Mouse (Mus musculus): Measurements from ENCODE around the gene Glra1. TPM values are rescaled to one million over a fixed set of nuclear protein-coding genes. Genes with fewer than 3 reads are reported as not detected.
A peak's percentile ranks its signal among the peaks of the same experiment; 100 is the strongest.

Glra1 gene
- polyA plus RNA-seq, 1 experiment from 2014 or later, result not detected

GRCm38 (mm10) chr11:55533378-55533777 lies 74.6 kb downstream of the Glra1 start:
- no peak overlapping the region for H3K4me2 ChIP-seq (replicated peaks; ENCODE audit: low read depth, low read length)
- H3K36me3 ChIP-seq (ENCODE audit: insufficient read depth, low read length), result no peaks in the 10 kb centered on the region
- no peaks in the 10 kb centered on the region for H3K27me3 ChIP-seq (replicated peaks; ENCODE audit: insufficient read depth, low read length)
- WGBS, result 48% methylated on average over 5 of the region's 5 CpGs
- H3K4me1 ChIP-seq (ENCODE audit: insufficient read depth, low read depth, low read length), result no peaks in the 10 kb centered on the region
- TF ChIP-seq EP300 (IDR thresholded peaks at IDR 0.05), result no peak
- no peak overlapping the region for H3K27ac ChIP-seq (ENCODE audit: low read length)
- H3K9me3 ChIP-seq (ENCODE audit: low read length), result no peaks in the 10 kb centered on the region
- ATAC-seq, result no peak
- no peak overlapping the region for H3K9ac ChIP-seq (replicated peaks; ENCODE audit: low read depth)
- no peak for DNase-seq (ENCODE audit: low spot score)
- no peak overlapping the region for H3K4me3 ChIP-seq (ENCODE audit: low read depth, low read length)

- H3K36me3 ChIP-seq (ENCODE audit: insufficient read depth, low read length), result no peaks in the 10 kb centered on the region
- H3K27me3 ChIP-seq (replicated peaks; ENCODE audit: insufficient read depth, low read length), result no peaks in the 10 kb centered on the region
- ATAC-seq (no peak), DNase-seq (ENCODE audit: low spot score) (no peak)
- no peak overlapping the region for H3K9ac ChIP-seq (replicated peaks; ENCODE audit: low read depth)
- no peaks in the 10 kb centered on the region for H3K9me3 ChIP-seq (ENCODE audit: low read length)
- 63% methylated on average over 7 of the region's 7 CpGs for WGBS
- H3K4me1 ChIP-seq (ENCODE audit: insufficient read depth, low read depth, low read length), result no peaks in the 10 kb centered on the region
- H3K4me2 ChIP-seq (replicated peaks; ENCODE audit: low read depth, low read length), result no peak overlapping the region
- H3K4me3 ChIP-seq (ENCODE audit: low read depth, low read length), result no peak overlapping the region
- TF ChIP-seq CTCF (IDR thresholded peaks at IDR 0.05), result no peak
- TF ChIP-seq EP300 (IDR thresholded peaks at IDR 0.05), result no peak
- no peak overlapping the region for H3K27ac ChIP-seq (ENCODE audit: low read length)
Measured at GRCm38 (mm10) chr11:55530741-55531140, 77.3 kb downstream of the Glra1 start.

GRCm38 (mm10) chr11:55518806-55519674 lies 89.0 kb downstream of the Glra1 start:
- Histone ChIP-seq H3K4me3 (ENCODE audit: low read depth, low read length) (no peak overlapping the region), H3K9ac (replicated peaks; ENCODE audit: low read depth) (no peak overlapping the region), H3K4me1 (ENCODE audit: insufficient read depth, low read depth, low read length) (no peaks in the 10 kb centered on the region), H3K27ac (ENCODE audit: low read length) (no peak overlapping the region), H3K9me3 (ENCODE audit: low read length) (no peaks in the 10 kb centered on the region), H3K36me3 (ENCODE audit: insufficient read depth, low read length) (no peaks in the 10 kb centered on the region), H3K27me3 (replicated peaks; ENCODE audit: insufficient read depth, low read length) (no peaks in the 10 kb centered on the region), H3K4me2 (replicated peaks; ENCODE audit: low read depth, low read length) (no peak overlapping the region)
- DNase-seq (ENCODE audit: low spot score) (peak; percentile 78), ATAC-seq (peak; percentile 19; the same call in 1 of the 2 replicates)
- 4% methylated on average over 9 of the region's 9 CpGs for WGBS
- TF ChIP-seq EP300 (IDR thresholded peaks at IDR 0.05) (no peak), CTCF (IDR thresholded peaks at IDR 0.05) (peak; percentile 98)

- H3K4me1 ChIP-seq (ENCODE audit: insufficient read depth, low read depth, low read length), result no peaks in the 10 kb centered on the region
- no peaks in the 10 kb centered on the region for H3K36me3 ChIP-seq (ENCODE audit: insufficient read depth, low read length)
- no peak for ATAC-seq
- no peaks in the 10 kb centered on the region for H3K27me3 ChIP-seq (replicated peaks; ENCODE audit: insufficient read depth, low read length)
- H3K9ac ChIP-seq (replicated peaks; ENCODE audit: low read depth), result no peak overlapping the region
- 63% methylated on average over 5 of the region's 5 CpGs for WGBS
- no peak overlapping the region for H3K4me2 ChIP-seq (replicated peaks; ENCODE audit: low read depth, low read length)
- no peak for DNase-seq (ENCODE audit: low spot score)
- H3K9me3 ChIP-seq (ENCODE audit: low read length), result no peaks in the 10 kb centered on the region
- no peak for TF ChIP-seq EP300 (IDR thresholded peaks at IDR 0.05)
- TF ChIP-seq CTCF (IDR thresholded peaks at IDR 0.05), result no peak
- H3K27ac ChIP-seq (ENCODE audit: low read length), result no peak overlapping the region
- no peak overlapping the region for H3K4me3 ChIP-seq (ENCODE audit: low read depth, low read length)
Measured at GRCm38 (mm10) chr11:55517666-55518065, 90.3 kb downstream of the Glra1 start.

GRCm38 (mm10) chr11:55511374-55511773 lies 96.6 kb downstream of the Glra1 start:
- no peak overlapping the region for H3K4me3 ChIP-seq (ENCODE audit: low read depth, low read length)
- H3K36me3 ChIP-seq (ENCODE audit: insufficient read depth, low read length), result no peaks in the 10 kb centered on the region
- DNase-seq (ENCODE audit: low spot score) (no peak), ATAC-seq (no peak)
- no peak overlapping the region for H3K4me2 ChIP-seq (replicated peaks; ENCODE audit: low read depth, low read length)
- H3K9me3 ChIP-seq (ENCODE audit: low read length), result no peaks in the 10 kb centered on the region
- 52% methylated on average over 5 of the region's 5 CpGs for WGBS
- H3K27me3 ChIP-seq (replicated peaks; ENCODE audit: insufficient read depth, low read length), result no peaks in the 10 kb centered on the region
- no peak overlapping the region for H3K27ac ChIP-seq (ENCODE audit: low read length)
- H3K4me1 ChIP-seq (ENCODE audit: insufficient read depth, low read depth, low read length), result no peaks in the 10 kb centered on the region
- TF ChIP-seq CTCF (IDR thresholded peaks at IDR 0.05), result peak; percentile 60
- TF ChIP-seq EP300 (IDR thresholded peaks at IDR 0.05), result no peak
- H3K9ac ChIP-seq (replicated peaks; ENCODE audit: low read depth), result no peak overlapping the region

GRCm38 (mm10) chr11:55505485-55505884 lies 102.5 kb downstream of the Glra1 start:
- H3K4me1 ChIP-seq (ENCODE audit: insufficient read depth, low read depth, low read length), result no peaks in the 10 kb centered on the region
- ATAC-seq (no peak), DNase-seq (ENCODE audit: low spot score) (no peak)
- TF ChIP-seq CTCF (IDR thresholded peaks at IDR 0.05) (no peak), EP300 (IDR thresholded peaks at IDR 0.05) (no peak)
- no peak overlapping the region for H3K4me2 ChIP-seq (replicated peaks; ENCODE audit: low read depth, low read length)
- H3K9me3 ChIP-seq (ENCODE audit: low read length), result no peaks in the 10 kb centered on the region
- no peak overlapping the region for H3K9ac ChIP-seq (replicated peaks; ENCODE audit: low read depth)
- H3K36me3 ChIP-seq (ENCODE audit: insufficient read depth, low read length), result peaks cover 2% of the 10 kb centered on the region; the same call in 1 of the 2 replicates
- 81% methylated on average over 3 of the region's 3 CpGs for WGBS
- H3K27me3 ChIP-seq (replicated peaks; ENCODE audit: insufficient read depth, low read length), result no peaks in the 10 kb centered on the region
- H3K4me3 ChIP-seq (ENCODE audit: low read depth, low read length), result no peak overlapping the region
- no peak overlapping the region for H3K27ac ChIP-seq (ENCODE audit: low read length)

Data from lung, postnatal 0 days (tissue).